Mouse (Mus musculus) heart, postnatal 4 days (tissue): ENCODE results near the gene Gse1. TPM values are rescaled to one million over a fixed set of nuclear protein-coding genes. Genes with fewer than 3 reads are reported as not detected.

Experiments
- DNase-seq: peaks from one replicate; pipeline ENCODE4 v3.0.0; 2021
- total RNA-seq, 2 experiments: library from RNA; stranded (reverse); gene quantifications; 2 replicates each; pipeline ENCODE4 v1.2.3; 2021

Gene Gse1
- total RNA-seq, 2 experiments from 2014 or later: 33.5 to 37.4 TPM

- no peak for DNase-seq
These were observed 232.1 kb downstream of the Gse1 start for GRCm38 (mm10) chr8:120460375-120460774.

DNA sequence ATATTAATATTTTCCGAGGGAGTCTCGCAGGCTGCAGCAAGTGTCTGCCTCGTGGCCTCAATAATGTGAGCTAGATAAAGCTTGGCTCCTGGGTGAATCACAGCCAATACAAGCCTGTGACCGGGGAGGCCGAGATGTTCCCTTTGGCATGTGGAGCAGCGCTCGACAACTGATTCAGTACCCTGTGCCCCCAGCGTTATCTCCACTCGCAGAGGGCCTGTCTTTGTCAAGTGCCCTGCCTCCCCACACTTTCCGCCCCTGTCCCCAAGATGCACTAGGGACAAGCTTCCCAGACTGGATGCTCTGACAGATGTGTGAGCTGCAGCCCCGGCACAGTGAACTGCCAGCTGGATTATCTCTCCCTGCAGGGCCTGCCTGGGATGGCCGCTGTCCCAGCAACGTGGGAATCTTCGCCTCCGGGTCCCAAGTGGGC, 233.9 kb downstream of the Gse1 start:
- peak; percentile 62 for DNase-seq

DNA sequence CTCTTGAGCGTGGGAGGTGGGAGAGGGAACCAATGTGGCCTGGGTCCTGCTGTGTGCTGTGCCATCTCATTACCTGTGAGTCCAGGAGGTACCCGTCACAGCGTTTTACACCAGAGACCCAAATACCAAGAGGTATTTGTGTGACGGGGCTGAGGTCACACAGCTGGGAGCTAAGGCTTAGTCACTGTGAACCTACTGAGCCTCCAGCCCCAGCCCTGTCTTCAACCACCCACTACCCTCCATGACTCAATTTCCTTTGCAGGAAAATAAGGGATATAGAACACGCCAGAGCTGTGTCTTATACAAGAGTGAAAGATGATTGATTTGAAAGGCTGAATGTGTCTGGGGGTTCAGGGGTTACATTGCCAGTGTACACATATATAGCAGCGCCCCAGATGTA, 234.4 kb downstream of the Gse1 start:
- DNase-seq: no peak

- no peak for DNase-seq
These were observed 235.8 kb downstream of the Gse1 start for GRCm38 (mm10) chr8:120463918-120464584.

DNA sequence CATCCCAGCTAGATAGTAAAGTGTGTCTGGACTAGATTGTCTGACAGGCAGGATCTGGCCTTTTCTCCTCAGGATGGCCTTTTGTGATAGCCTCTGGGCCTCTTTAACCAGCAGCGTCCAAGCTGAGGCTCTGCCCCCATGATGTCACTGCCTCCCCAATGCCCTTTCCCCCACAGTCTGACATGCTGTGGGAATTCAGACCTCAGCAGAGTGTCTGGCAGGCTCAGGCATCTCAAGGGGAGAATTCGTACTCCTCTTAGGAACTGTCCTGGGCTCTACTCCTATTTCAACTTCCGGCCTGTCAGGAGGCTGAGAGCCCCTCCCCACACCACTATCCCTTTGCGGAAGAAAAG, 236.3 kb downstream of the Gse1 start:
- DNase-seq: no peak

DNA sequence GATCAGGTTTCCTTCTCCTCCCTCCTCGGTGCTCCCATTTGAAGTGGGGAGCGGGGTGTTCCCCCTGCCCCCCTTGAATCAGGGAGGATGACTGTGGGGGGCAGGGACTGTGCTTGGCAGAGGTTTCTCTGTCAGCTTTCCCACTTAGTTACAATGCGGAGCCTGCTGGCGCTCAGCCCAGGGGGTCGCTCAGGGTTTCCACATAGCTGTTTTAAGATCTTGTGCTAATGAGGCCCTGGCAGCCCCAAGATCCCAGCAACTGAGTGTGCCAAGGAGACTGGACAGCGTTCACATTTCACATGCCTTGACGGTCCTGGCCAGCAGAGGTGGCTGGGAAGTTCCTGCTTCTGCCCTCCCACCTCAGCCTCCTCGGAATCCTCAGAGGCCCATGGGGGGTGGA, 237.5 kb downstream of the Gse1 start:
- DNase-seq: peak; percentile 77

- DNase-seq: no peak
These were observed 238.0 kb downstream of the Gse1 start for GRCm38 (mm10) chr8:120466266-120466665.

GRCm38 (mm10) chr8:120467598-120467997, 239.3 kb downstream of the Gse1 start:
- no peak for DNase-seq

- no peak for DNase-seq
These were observed 241.9 kb downstream of the Gse1 start for GRCm38 (mm10) chr8:120470170-120470569.

GRCm38 (mm10) chr8:120471166-120471565, 242.9 kb downstream of the Gse1 start:
- DNase-seq: peak; percentile 73

DNA sequence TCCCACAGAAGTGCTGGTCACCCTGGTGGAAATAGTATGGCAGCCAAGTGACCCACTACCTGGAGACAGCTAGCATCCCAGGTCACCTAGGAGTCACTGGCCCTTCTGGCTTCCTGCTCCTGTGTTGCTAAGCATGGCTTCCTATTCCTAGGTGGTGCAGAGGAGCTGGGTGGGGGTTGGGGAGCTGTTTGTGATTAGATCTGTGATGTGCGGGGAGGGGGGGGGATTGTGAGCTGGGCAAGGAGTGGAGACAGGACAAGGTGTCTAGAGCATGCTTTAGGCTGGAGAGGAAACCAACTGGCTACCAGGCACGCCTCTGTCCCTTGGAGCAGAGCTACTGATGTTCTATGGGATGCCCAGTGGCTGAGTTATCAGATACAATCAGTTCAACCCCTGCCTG, 243.5 kb downstream of the Gse1 start:
- DNase-seq: no peak

DNA sequence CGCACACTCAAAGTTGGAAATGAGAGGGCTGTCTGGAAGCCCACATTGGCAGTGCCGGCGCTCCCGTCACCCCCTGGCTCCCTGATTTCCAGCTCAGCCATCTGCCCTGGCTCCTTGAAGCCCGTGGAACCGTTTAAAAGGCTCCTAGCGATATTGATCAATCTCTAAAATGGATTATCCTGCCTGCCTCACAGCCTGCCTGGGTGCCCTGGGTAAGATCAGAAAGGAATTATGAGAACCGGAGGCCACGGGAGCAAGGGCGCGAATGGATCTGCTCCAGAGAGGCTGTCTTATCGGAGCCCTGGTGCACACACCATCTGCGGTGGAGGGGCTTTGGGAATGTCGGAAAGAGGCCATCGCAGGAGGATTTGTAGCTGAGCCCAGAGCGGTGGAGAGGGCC, 244.0 kb downstream of the Gse1 start:
- DNase-seq: no peak

DNA sequence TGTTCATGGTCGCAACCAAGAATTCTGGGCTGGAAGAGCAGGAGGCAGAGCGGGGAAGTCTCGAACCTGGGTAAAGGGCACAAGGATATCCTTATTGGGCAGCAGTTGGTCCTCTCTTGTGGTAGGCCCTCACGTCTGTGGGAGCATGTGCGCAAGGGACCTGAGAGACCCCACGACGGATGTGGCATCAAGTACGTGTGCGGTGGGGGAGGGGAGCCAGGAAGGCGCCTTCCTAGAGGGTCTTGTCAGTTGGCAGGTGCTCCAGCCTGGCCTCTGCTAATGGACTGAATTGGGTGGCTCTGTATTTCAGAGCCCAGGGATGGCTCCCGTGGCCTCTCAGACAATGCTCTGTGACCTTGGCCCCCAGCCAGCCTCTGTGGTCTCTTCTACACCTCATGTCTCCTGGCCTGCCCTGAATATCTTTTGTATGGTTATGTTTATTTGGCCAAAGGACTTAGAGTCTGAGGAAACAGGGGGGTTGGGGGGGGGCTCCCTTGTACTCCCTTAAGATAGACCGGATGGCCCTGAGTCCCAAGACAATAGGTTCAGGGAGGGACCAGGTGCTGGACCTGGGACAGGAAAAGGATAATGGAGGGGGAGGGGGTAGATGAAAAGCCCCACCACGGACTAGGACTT, 245.6 kb downstream of the Gse1 start:
- DNase-seq: peak; percentile 62

DNA sequence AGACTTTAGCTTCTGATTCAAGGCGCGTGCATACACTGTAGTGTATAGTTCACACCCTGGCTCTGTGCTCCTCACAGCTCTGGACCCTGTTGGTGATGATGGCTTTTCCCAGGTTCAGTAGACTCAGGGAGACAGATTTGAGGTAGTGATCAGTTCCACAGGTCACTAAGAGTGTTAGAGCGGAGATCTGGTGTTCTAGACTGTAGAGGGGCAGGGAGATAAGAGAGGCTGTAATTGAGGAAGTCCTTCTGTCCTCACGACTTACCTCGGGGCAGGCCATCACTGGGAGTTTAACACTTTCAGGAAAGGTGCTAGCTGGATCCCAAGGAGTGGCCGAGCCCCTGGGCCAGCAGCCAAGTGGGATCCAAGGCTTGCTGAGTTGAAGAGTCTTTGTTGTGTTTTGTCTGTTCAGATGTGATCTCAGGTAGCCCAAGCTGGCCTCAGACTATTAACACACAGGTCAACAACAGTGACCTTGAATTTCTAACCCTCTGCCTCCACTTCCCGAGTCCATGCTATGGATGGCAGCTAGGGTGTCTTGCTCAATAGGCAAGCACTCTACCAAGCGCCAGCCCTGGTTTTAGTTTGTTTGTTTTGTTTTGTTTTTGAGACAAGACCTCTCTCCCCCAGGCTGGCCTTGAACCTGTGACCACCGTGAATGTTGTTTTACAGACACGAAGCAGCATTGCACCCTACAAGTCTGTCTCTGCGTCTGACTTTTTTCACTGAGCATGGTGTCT, 246.4 kb downstream of the Gse1 start:
- DNase-seq: no peak

GRCm38 (mm10) chr8:120475462-120476201, 247.4 kb downstream of the Gse1 start:
- DNase-seq: no peak

GRCm38 (mm10) chr8:120476711-120477575, 248.7 kb downstream of the Gse1 start:
- DNase-seq: no peak

DNA sequence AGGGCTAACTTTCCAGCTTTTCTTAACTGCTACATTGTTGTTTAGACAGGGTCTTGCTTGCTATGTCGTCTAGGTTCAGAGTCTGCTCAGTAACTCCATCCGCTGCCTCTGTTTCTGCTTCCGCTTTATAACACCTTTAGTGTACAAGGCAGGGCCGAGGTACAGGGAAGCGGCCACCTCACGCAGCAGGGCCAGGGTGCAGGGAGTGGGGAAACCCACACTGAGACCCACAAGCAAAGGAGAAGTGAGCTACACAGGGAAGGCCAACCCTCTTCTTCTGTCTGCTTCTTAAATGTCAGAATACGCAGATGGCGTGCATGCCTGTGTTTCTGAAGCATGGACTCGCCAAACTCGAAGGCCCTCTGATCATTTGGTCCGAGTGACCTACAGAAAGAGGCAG, 250.5 kb downstream of the Gse1 start:
- DNase-seq: no peak

DNA sequence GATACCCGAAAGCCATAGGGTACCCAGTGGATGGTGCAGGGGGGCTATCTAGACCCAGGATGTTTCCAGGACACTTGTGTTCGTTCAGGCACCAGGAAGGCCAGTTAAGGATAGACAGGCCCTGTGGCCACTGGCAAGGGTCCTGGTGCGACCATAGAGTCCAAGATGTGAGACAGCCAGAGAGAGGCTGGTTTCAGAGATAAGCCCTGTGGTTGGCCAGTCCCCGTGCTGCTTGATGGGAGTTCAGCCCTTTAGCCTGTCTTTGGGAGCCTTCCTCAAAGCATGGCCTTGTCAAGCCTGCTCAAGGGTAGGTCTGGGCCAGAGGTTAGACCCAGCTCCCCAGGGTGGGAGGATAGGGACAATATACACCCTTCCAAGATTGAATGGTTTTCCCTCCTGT, 251.4 kb downstream of the Gse1 start:
- DNase-seq: no peak

- DNase-seq: no peak
These were observed 253.9 kb downstream of the Gse1 start for GRCm38 (mm10) chr8:120482015-120482689.

- DNase-seq: no peak
These were observed 256.2 kb downstream of the Gse1 start for GRCm38 (mm10) chr8:120484460-120484859.

GRCm38 (mm10) chr8:120485116-120485515, 256.9 kb downstream of the Gse1 start:
- DNase-seq: no peak
